8 mouse cellular contexts compared by ENCODE assay signal in genomic region chr2:32857584-32857983, GRCm38 (mm10). TPM values are rescaled to one million over a fixed set of nuclear protein-coding genes. Genes with fewer than 3 reads are reported as not detected.
A peak's percentile ranks its signal among the peaks of the same experiment; 100 is the strongest.
DNase-seq lines count a peak whose midpoint lies in the region; ATAC-seq lines count a peak whose summit lies in the region.

No protein-coding gene starts in this region.

- DNase-seq in urinary bladder, adult 18-20 months (ENCODE audit: low spot score in 2 of 2): peak; percentile 53 to 75
- no peak for DNase-seq in urinary bladder, postnatal 10 days (ENCODE audit: low spot score)
- peak; percentile 86 for DNase-seq in embryo, embryonic 11.5 days (ENCODE audit: low read depth, low spot score)
- DNase-seq in heart, adult 8-10 months (ENCODE audit: low spot score): peak; percentile 84
- peak; percentile 81 for DNase-seq in kidney, adult 9 months
- peak; percentile 80 for DNase-seq in liver
- DNase-seq in spleen, postnatal 4 days (ENCODE audit: low spot score in 2 of 2): peak; percentile 69 to 87

- ATAC-seq in monocyte, adult 5-6 weeks (replicated peaks; ENCODE audit: insufficient number of reproducible peaks, low FRiP score, low TSS enrichment, poor library complexity, severe bottlenecking): peak; percentile 88

RNA-seq across cellular contexts. Expression of gene Stxbp1, which starts 10.5 kb away (rescaled TPM):
- total RNA-seq in heart, adult 8-10 months (2022): 10 to 100 TPM in 3 of 4 experiments, 1 to 10 TPM in 1; 8.5 to 10.8 (median 10.5) TPM
- total RNA-seq in monocyte, adult 5-6 weeks (2017): 0.43 to 1.2 TPM (median 1.1 TPM) in 3 replicates

RNA-seq across cellular contexts. Expression of gene Fam129b, which starts 18.3 kb away (rescaled TPM):
- total RNA-seq in heart, adult 8-10 months (2022): 10 to 100 TPM; 19.1 to 26.8 (median 22.6) TPM
- total RNA-seq in monocyte, adult 5-6 weeks (2017): 12.9 to 14.8 TPM (median 14.4 TPM) in 3 replicates
